In the genomic region with DNA sequence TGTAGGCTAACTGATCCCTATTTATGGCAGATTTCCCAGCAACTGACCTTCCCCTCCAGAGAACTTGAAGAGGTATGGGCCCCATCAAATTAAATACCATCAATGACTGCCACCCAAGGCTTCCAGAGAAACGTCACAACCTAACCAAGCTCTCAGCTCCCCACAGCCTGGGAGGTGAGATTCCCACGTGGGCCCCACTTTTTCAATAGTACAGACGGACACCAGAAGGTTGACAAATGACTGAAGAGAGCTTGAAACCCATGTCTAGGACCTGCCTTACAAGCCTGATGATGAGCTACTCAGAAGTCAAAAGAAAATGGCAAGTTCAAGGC, we compare ENCODE assay signal across 9 mouse cellular contexts. TPM values are rescaled to one million over a fixed set of nuclear protein-coding genes. Genes with fewer than 3 reads are reported as not detected.
DNase-seq lines count a peak whose midpoint lies in the region; ATAC-seq and TF ChIP-seq lines count a peak whose summit lies in the region.
"Had no signal": no experiment of that assay in that cellular context is flagged by ENCODE, and none has a peak within 500 bp of the region (broad histone marks: within the 10 kb centered on the region; RNA-seq: fewer than 3 reads in every experiment).

No protein-coding gene starts in this region.

- no peak for TF ChIP-seq POLR2A in bone marrow macrophage, adult 2 months (IDR thresholded peaks at IDR 0.05; ENCODE audit: borderline replicate concordance, low read depth, low read length)

- no peak for DNase-seq in heart, postnatal 14 days
- no peak for DNase-seq in gastrocnemius, adult 18-20 months (ENCODE audit: low spot score)
- no peak for DNase-seq in left cerebral cortex, postnatal 25 days (ENCODE audit: low spot score in 2 of 2)
- no peak for DNase-seq in gastrocnemius, postnatal 36 days

- no peaks in the 10 kb centered on the region for H3K27me3 ChIP-seq in heart, embryonic 13.5 days (replicated peaks)
- H3K27me3 ChIP-seq in hindbrain, embryonic 16.5 days (replicated peaks; ENCODE audit: control insufficient read depth, insufficient read depth, low read length): no peaks in the 10 kb centered on the region
- no peaks in the 10 kb centered on the region for H3K27me3 ChIP-seq in midbrain, embryonic 13.5 days
- H3K27me3 ChIP-seq: megakaryocyte, embryonic 14.5 days had no signal

- H3K27ac ChIP-seq in heart, embryonic 13.5 days (replicated peaks): peak overlapping the region; percentile 97
- no peak overlapping the region for H3K27ac ChIP-seq in bone marrow macrophage, adult 2 months (ENCODE audit: insufficient read depth, low read depth, low read length)
- no peak overlapping the region for H3K27ac ChIP-seq in hindbrain, embryonic 16.5 days (ENCODE audit: low read depth, low read length)
- peak overlapping the region; percentile 95; the same call in 1 of the 2 replicates for H3K27ac ChIP-seq in midbrain, embryonic 13.5 days

- intact Hi-C loops in heart, postnatal 14 days (cut with DNase I): loop anchor here (2.0 to 5.0 kb wide), 2 partner anchors 36 to 148 kb away; no protein-coding TSS in a partner anchor
- intact Hi-C loops in left cerebral cortex, postnatal 25 days (cut with DNase I): no loop called here
- intact Hi-C loops in gastrocnemius, postnatal 36 days (cut with DNase I): loop anchor here (5.0 kb wide), 2 partner anchors 88 to 153 kb away; a partner anchor contains a TSS

- H3K4me1 ChIP-seq in heart, embryonic 13.5 days: peaks cover 38% of the 10 kb centered on the region
- H3K4me1 ChIP-seq in bone marrow macrophage, adult 2 months (ENCODE audit: control insufficient read depth, insufficient read depth, low read length): peaks cover 10% of the 10 kb centered on the region
- H3K4me1 ChIP-seq in hindbrain, embryonic 16.5 days (ENCODE audit: control insufficient read depth, insufficient read depth, low read depth, low read length): peaks cover 28% of the 10 kb centered on the region
- peaks cover 45% of the 10 kb centered on the region for H3K4me1 ChIP-seq in midbrain, embryonic 13.5 days (replicated peaks)

- ATAC-seq in heart, embryonic 13.5 days (ENCODE audit: extremely low read depth, insufficient number of reproducible peaks, low FRiP score, low TSS enrichment): no peak
- no peak for ATAC-seq in hindbrain, embryonic 16.5 days
- ATAC-seq in midbrain, embryonic 13.5 days: no peak

- WGBS in heart, embryonic 13.5 days: 49% methylated on average over 3 of the region's 3 CpGs
- WGBS in hindbrain, embryonic 16.5 days: 39% methylated on average over 3 of the region's 3 CpGs
- WGBS in midbrain, embryonic 13.5 days: 52% methylated on average over 3 of the region's 3 CpGs

- peak overlapping the region; percentile 76 for H3K4me2 ChIP-seq in heart, embryonic 13.5 days
- H3K4me2 ChIP-seq in hindbrain, embryonic 16.5 days (ENCODE audit: low read length): peak overlapping the region; percentile 77
- H3K4me2 ChIP-seq in midbrain, embryonic 13.5 days (replicated peaks): peak overlapping the region; percentile 65

- no peak for TF ChIP-seq CTCF in bone marrow macrophage, adult 2 months (IDR thresholded peaks at IDR 0.05; ENCODE audit: low read depth, low read length)

- H3K9ac ChIP-seq in heart, embryonic 13.5 days: peak overlapping the region; percentile 99
- H3K9ac ChIP-seq in hindbrain, embryonic 16.5 days (ENCODE audit: low read depth, low read length): no peak overlapping the region
- peak overlapping the region; percentile 52 for H3K9ac ChIP-seq in midbrain, embryonic 13.5 days (replicated peaks)

- H3K4me3 ChIP-seq in heart, embryonic 13.5 days: peak overlapping the region; percentile 99
- H3K4me3 ChIP-seq in bone marrow macrophage, adult 2 months (ENCODE audit: insufficient read depth, low read length): peak overlapping the region; percentile 97
- H3K4me3 ChIP-seq in hindbrain, embryonic 16.5 days (ENCODE audit: low read length): peak overlapping the region; percentile 94
- H3K4me3 ChIP-seq in midbrain, embryonic 13.5 days (replicated peaks): peak overlapping the region; percentile 94

- peaks cover 53% of the 10 kb centered on the region for H3K36me3 ChIP-seq in heart, embryonic 13.5 days
- H3K36me3 ChIP-seq in hindbrain, embryonic 16.5 days (ENCODE audit: control insufficient read depth, insufficient read depth, low read length): peaks cover 21% of the 10 kb centered on the region
- H3K36me3 ChIP-seq in midbrain, embryonic 13.5 days: peaks cover 31% of the 10 kb centered on the region

- no peaks in the 10 kb centered on the region for H3K9me3 ChIP-seq in heart, embryonic 13.5 days
- no peaks in the 10 kb centered on the region for H3K9me3 ChIP-seq in hindbrain, embryonic 16.5 days (ENCODE audit: control insufficient read depth, low read length)
- H3K9me3 ChIP-seq in midbrain, embryonic 13.5 days: no peaks in the 10 kb centered on the region
- H3K9me3 ChIP-seq: megakaryocyte, embryonic 14.5 days had no signal

RNA-seq across cellular contexts. Expression of a gene that starts 1.6 kb away (rescaled TPM):
- polyA plus RNA-seq in heart, embryonic 13.5 days (2015; fragmentation: Nextera tagmentation; extraction: Ambion mirVana): 438 and 486 TPM in 2 replicates
- total RNA-seq in heart, postnatal 14 days (2021): 100 to 1,000 TPM; 119 to 128 TPM
- polyA plus RNA-seq in bone marrow macrophage, adult 2 months (2012; ENCODE audit: insufficient read depth, insufficient read length, missing spikeins): 54.4 and 61.6 TPM in 2 replicates
- polyA plus RNA-seq in hindbrain, embryonic 16.5 days (2015; fragmentation: Nextera tagmentation; extraction: Ambion mirVana): 629 and 637 TPM in 2 replicates
- polyA plus RNA-seq in midbrain, embryonic 13.5 days (2015; fragmentation: Nextera tagmentation; extraction: Ambion mirVana): 784 and 789 TPM in 2 replicates
- 100 to 1,000 TPM; 119 to 139 TPM for total RNA-seq in gastrocnemius, adult 18-20 months (2021)
- total RNA-seq in left cerebral cortex, postnatal 25 days (2021): 100 to 1,000 TPM; 140 to 163 TPM
- 100 to 1,000 TPM; 105 to 123 TPM for total RNA-seq in gastrocnemius, postnatal 36 days (2021)

RNA-seq across cellular contexts. Expression of a gene that starts 10.1 kb away (rescaled TPM):
- 9.8 and 10.3 TPM in 2 replicates for polyA plus RNA-seq in heart, embryonic 13.5 days (2015; fragmentation: Nextera tagmentation; extraction: Ambion mirVana)
- total RNA-seq in heart, postnatal 14 days (2021): 1 to 10 TPM; 3.1 to 3.5 TPM
- 0.99 and 2.3 TPM in 2 replicates for polyA plus RNA-seq in bone marrow macrophage, adult 2 months (2012; ENCODE audit: insufficient read depth, insufficient read length, missing spikeins)
- polyA plus RNA-seq in hindbrain, embryonic 16.5 days (2015; fragmentation: Nextera tagmentation; extraction: Ambion mirVana): 58.6 and 59.7 TPM in 2 replicates
- polyA plus RNA-seq in midbrain, embryonic 13.5 days (2015; fragmentation: Nextera tagmentation; extraction: Ambion mirVana): 47.0 and 56.0 TPM in 2 replicates
- total RNA-seq in gastrocnemius, adult 18-20 months (2021): 1 to 10 TPM in 1 of 2 experiments, under 1 TPM in 1; 0.64 to 1.4 TPM
- 10 to 100 TPM; 89.3 to 95.9 TPM for total RNA-seq in left cerebral cortex, postnatal 25 days (2021)
- total RNA-seq in gastrocnemius, postnatal 36 days (2021): 1 to 10 TPM; 1.2 to 1.8 TPM

RNA-seq across cellular contexts. Expression of a gene that starts 12.6 kb away (rescaled TPM):
- polyA plus RNA-seq in heart, embryonic 13.5 days (2015; fragmentation: Nextera tagmentation; extraction: Ambion mirVana): 63.6 and 68.1 TPM in 2 replicates
- total RNA-seq in heart, postnatal 14 days (2021): 10 to 100 TPM; 36.5 to 40.2 TPM
- polyA plus RNA-seq in bone marrow macrophage, adult 2 months (2012; ENCODE audit: insufficient read depth, insufficient read length, missing spikeins): 91.0 and 94.7 TPM in 2 replicates
- polyA plus RNA-seq in hindbrain, embryonic 16.5 days (2015; fragmentation: Nextera tagmentation; extraction: Ambion mirVana): 63.5 and 65.4 TPM in 2 replicates
- 63.0 and 70.7 TPM in 2 replicates for polyA plus RNA-seq in midbrain, embryonic 13.5 days (2015; fragmentation: Nextera tagmentation; extraction: Ambion mirVana)
- 10 to 100 TPM; 15.0 to 19.1 TPM for total RNA-seq in gastrocnemius, adult 18-20 months (2021)
- total RNA-seq in left cerebral cortex, postnatal 25 days (2021): 10 to 100 TPM; 31.4 to 42.7 TPM
- 10 to 100 TPM; 18.3 to 20.3 TPM for total RNA-seq in gastrocnemius, postnatal 36 days (2021)

RNA-seq across cellular contexts. Expression of a gene that starts 13.7 kb away (rescaled TPM):
- 36.0 and 36.3 TPM in 2 replicates for polyA plus RNA-seq in heart, embryonic 13.5 days (2015; fragmentation: Nextera tagmentation; extraction: Ambion mirVana)
- 10 to 100 TPM; 10.4 to 12.3 TPM for total RNA-seq in heart, postnatal 14 days (2021)
- 15.3 and 16.0 TPM in 2 replicates for polyA plus RNA-seq in bone marrow macrophage, adult 2 months (2012; ENCODE audit: insufficient read depth, insufficient read length, missing spikeins)
- polyA plus RNA-seq in hindbrain, embryonic 16.5 days (2015; fragmentation: Nextera tagmentation; extraction: Ambion mirVana): 10.2 and 15.7 TPM in 2 replicates
- 21.3 and 21.6 TPM in 2 replicates for polyA plus RNA-seq in midbrain, embryonic 13.5 days (2015; fragmentation: Nextera tagmentation; extraction: Ambion mirVana)
- total RNA-seq in gastrocnemius, adult 18-20 months (2021): 1 to 10 TPM; 8.4 to 8.5 TPM
- 1 to 10 TPM; 2.7 TPM for total RNA-seq in left cerebral cortex, postnatal 25 days (2021)
- total RNA-seq in gastrocnemius, postnatal 36 days (2021): 1 to 10 TPM; 8.0 to 8.9 TPM

RNA-seq across cellular contexts. Expression of a gene that starts 31.4 kb away (rescaled TPM):
- polyA plus RNA-seq in heart, embryonic 13.5 days (2015; fragmentation: Nextera tagmentation; extraction: Ambion mirVana): 27.0 and 27.1 TPM in 2 replicates
- 10 to 100 TPM; 53.8 to 56.1 TPM for total RNA-seq in heart, postnatal 14 days (2021)
- 44.3 and 47.3 TPM in 2 replicates for polyA plus RNA-seq in bone marrow macrophage, adult 2 months (2012; ENCODE audit: insufficient read depth, insufficient read length, missing spikeins)
- 38.6 and 47.1 TPM in 2 replicates for polyA plus RNA-seq in hindbrain, embryonic 16.5 days (2015; fragmentation: Nextera tagmentation; extraction: Ambion mirVana)
- polyA plus RNA-seq in midbrain, embryonic 13.5 days (2015; fragmentation: Nextera tagmentation; extraction: Ambion mirVana): 38.1 and 47.7 TPM in 2 replicates
- total RNA-seq in gastrocnemius, adult 18-20 months (2021): 10 to 100 TPM; 41.3 to 46.2 TPM
- 100 to 1,000 TPM; 161 to 163 TPM for total RNA-seq in left cerebral cortex, postnatal 25 days (2021)
- 10 to 100 TPM; 36.9 to 40.2 TPM for total RNA-seq in gastrocnemius, postnatal 36 days (2021)

Comparison
In these comparisons a context has a peak if more than half of its experiments do, and no peak if none do; other contexts are left out.
1. H3K27ac ChIP-seq: peak in heart, embryonic 13.5 days (single experiment) and midbrain, embryonic 13.5 days (single experiment); none in bone marrow macrophage, adult 2 months (single experiment) and hindbrain, embryonic 16.5 days (single experiment).
2. RNA of a gene that starts 10.1 kb away (total RNA-seq): 89.3 to 95.9 TPM in left cerebral cortex, postnatal 25 days; 3.1 to 3.5 TPM in heart, postnatal 14 days, 1.2 to 1.8 TPM in gastrocnemius, postnatal 36 days and 0.64 to 1.4 TPM in gastrocnemius, adult 18-20 months; every median in the first group is over 10 times any median in the second.
3. Peak in every context shown above with its lines, with median percentiles within 50 percentile points of each other: H3K4me2 ChIP-seq and H3K4me3 ChIP-seq.